Mouse (Mus musculus): ENCODE results near the gene Ppme1.

- TF ChIP-seq CHD2 (IDR thresholded peaks at IDR 0.05; ENCODE audit: low read depth, low read length) (no peak), ZC3H11A (IDR thresholded peaks at IDR 0.05; ENCODE audit: borderline replicate concordance, low read depth, low read length) (no peak), HCFC1 (IDR thresholded peaks at IDR 0.05; ENCODE audit: borderline replicate concordance, insufficient read depth, low read length) (no peak), MAFK (IDR thresholded peaks at IDR 0.05; ENCODE audit: insufficient read depth, low read depth, low read length) (no peak)
These were observed 70.7 kb downstream of the Ppme1 start for GRCm38 (mm10) chr7:100301390-100301789.
